Mouse (Mus musculus) MEL (cell line): ENCODE results near the gene Tsacc. TPM values are rescaled to one million over a fixed set of nuclear protein-coding genes. Genes with fewer than 3 reads are reported as not detected.

Source experiments
- DNase-seq: peaks from one replicate; pipeline ENCODE4 v3.0.0; 2011; ENCODE audit warnings: low read depth, low spot score
- H3K27ac ChIP-seq: 2 replicates; pipeline ENCODE4 v1.5.1; 2012; ENCODE audit warnings: low read depth, mild to moderate bottlenecking, control low read depth, low read length, moderate library complexity; ENCODE audit not compliant: control insufficient read depth
- H3K27me3 ChIP-seq, 2 experiments: fragments of 150-350 bp in 1 of 2; sonication (generic) in 1 of 2; 2 replicates each; pipeline ENCODE4 v1.6.1; 2012; ENCODE audit warnings: low read length in 2 of 2, mild to moderate bottlenecking in 2 of 2, improper control_type of control experiment in 1 of 2, moderate library complexity in 1 of 2; ENCODE audit not compliant: insufficient read depth in 2 of 2, control insufficient read depth in 1 of 2
- H3K36me3 ChIP-seq, 2 experiments: 2 replicates each; pipeline ENCODE4 v1.6.1; 2012 to 2014; ENCODE audit warnings: low read length in 2 of 2, improper control_type of control experiment in 1 of 2, inconsistent platforms in 1 of 2, mild to moderate bottlenecking in 1 of 2; ENCODE audit not compliant: insufficient read depth in 2 of 2, control insufficient read depth in 1 of 2
- H3K4me1 ChIP-seq, 2 experiments: fragments of 150-350 bp in 1 of 2; sonication (generic) in 1 of 2; 2 replicates each; pipeline ENCODE4 v1.6.1; 2012; ENCODE audit warnings: low read length in 2 of 2, improper control_type of control experiment in 1 of 2, mild to moderate bottlenecking in 1 of 2; ENCODE audit not compliant: insufficient read depth in 2 of 2, control insufficient read depth in 1 of 2
- H3K4me3 ChIP-seq, 2 experiments: fragments of 150-350 bp in 1 of 2; sonication (generic) in 1 of 2; 2 replicates each; pipeline ENCODE4 v1.5.1; 2012; ENCODE audit warnings: low read depth in 2 of 2, low read length in 2 of 2, mild to moderate bottlenecking in 2 of 2, moderate library complexity in 2 of 2, control low read depth in 1 of 2, improper control_type of control experiment in 1 of 2; ENCODE audit not compliant: control insufficient read depth in 1 of 2, insufficient read depth in 1 of 2
- H3K79me2 ChIP-seq: 2 replicates; pipeline ENCODE4 v1.6.1; 2012; ENCODE audit warnings: mild to moderate bottlenecking, low read length, moderate library complexity; ENCODE audit not compliant: control insufficient read depth, poor library complexity, insufficient read depth
- H3K9ac ChIP-seq: 2 replicates; pipeline ENCODE4 v1.6.1; 2012; ENCODE audit warnings: low read depth, mild to moderate bottlenecking, control low read depth, low read length, moderate library complexity; ENCODE audit not compliant: control insufficient read depth, poor library complexity, severe bottlenecking
- H3K9me3 ChIP-seq: fragments of 150-350 bp; sonication (generic); replicated peaks from 2 replicates; pipeline ENCODE4 v1.6.1; 2012; ENCODE audit warnings: mild to moderate bottlenecking, low read length, improper control_type of control experiment, moderate library complexity; ENCODE audit not compliant: insufficient read depth
- BHLHE40 ChIP-seq: IDR thresholded peaks from 2 replicates; pipeline ENCODE4 v1.6.1; 2012; ENCODE audit warnings: low read depth, mild to moderate bottlenecking, inconsistent platforms, low read length, improper control_type of control experiment, borderline replicate concordance
- CTCF ChIP-seq, 3 experiments: IDR thresholded peaks in 2 of 3; conservative IDR thresholded peaks in 1 of 3; 2 replicates each; pipeline ENCODE4 v1.5.1; 2011 to 2012; ENCODE audit warnings: low read length in 3 of 3, low read depth in 2 of 3, mild to moderate bottlenecking in 2 of 3, improper control_type of control experiment in 1 of 3, inconsistent platforms in 1 of 3, mixed read lengths in 1 of 3, moderate library complexity in 1 of 3; ENCODE audit not compliant: control insufficient read depth in 1 of 3, insufficient read depth in 1 of 3, poor library complexity in 1 of 3, severe bottlenecking in 1 of 3
- ELF1 ChIP-seq: IDR thresholded peaks from 2 replicates; pipeline ENCODE4 v1.6.1; 2014; ENCODE audit warnings: low read depth, mild to moderate bottlenecking, inconsistent platforms, low read length, improper control_type of control experiment, moderate library complexity
- ETS1 ChIP-seq: IDR thresholded peaks from 2 replicates; pipeline ENCODE4 v1.6.1; 2012; ENCODE audit warnings: low read depth, mild to moderate bottlenecking, inconsistent platforms, low read length, improper control_type of control experiment, moderate library complexity
- GABPA ChIP-seq: IDR thresholded peaks from 2 replicates; pipeline ENCODE4 v1.6.1; 2012; ENCODE audit warnings: low read depth, mild to moderate bottlenecking, inconsistent platforms, low read length, improper control_type of control experiment, moderate library complexity
- GATA1 ChIP-seq: IDR thresholded peaks from 2 replicates; pipeline ENCODE4 v1.6.1; 2011; ENCODE audit warnings: low read depth, low read length, improper control_type of control experiment
- JUND ChIP-seq: IDR thresholded peaks from 2 replicates; pipeline ENCODE4 v1.6.1; 2011; ENCODE audit warnings: low read depth, mild to moderate bottlenecking, improper control_type of control experiment, low read length
- MAFK ChIP-seq: IDR thresholded peaks from 2 replicates; pipeline ENCODE4 v1.6.1; 2011; ENCODE audit warnings: low read depth, mild to moderate bottlenecking, low read length, improper control_type of control experiment, borderline replicate concordance
- MAX ChIP-seq: IDR thresholded peaks from 2 replicates; pipeline ENCODE4 v1.6.1; 2011; ENCODE audit warnings: low read length, improper control_type of control experiment
- MYC ChIP-seq: IDR thresholded peaks from 2 replicates; pipeline ENCODE4 v1.6.1; 2011; ENCODE audit warnings: low read depth, mild to moderate bottlenecking, low read length, improper control_type of control experiment, moderate library complexity
- POLR2A ChIP-seq, 2 experiments: IDR thresholded peaks; 2 replicates each; pipeline ENCODE4 v1.6.1; 2011 to 2012; ENCODE audit warnings: low read length in 2 of 2, mild to moderate bottlenecking in 2 of 2, control low read depth in 1 of 2, improper control_type of control experiment in 1 of 2, low read depth in 1 of 2, moderate library complexity in 1 of 2; ENCODE audit not compliant: control insufficient read depth in 1 of 2, insufficient read depth in 1 of 2, poor library complexity in 1 of 2
- POLR2AphosphoS2 ChIP-seq: IDR thresholded peaks from 2 replicates; pipeline ENCODE4 v1.6.1; 2011; ENCODE audit warnings: low read length, improper control_type of control experiment
- RAD21 ChIP-seq: IDR thresholded peaks from 2 replicates; pipeline ENCODE4 v1.6.1; 2011; ENCODE audit warnings: mild to moderate bottlenecking, low read depth, low read length, improper control_type of control experiment
- SMC3 ChIP-seq: IDR thresholded peaks from 2 replicates; pipeline ENCODE4 v1.6.1; 2011; ENCODE audit warnings: low read depth, low read length, improper control_type of control experiment
- TBP ChIP-seq: IDR thresholded peaks from 2 replicates; pipeline ENCODE4 v1.8.0; 2011; ENCODE audit warnings: low read depth, low read length, improper control_type of control experiment
- ZKSCAN1 ChIP-seq: IDR thresholded peaks from 2 replicates; pipeline ENCODE4 v1.6.1; 2012; ENCODE audit warnings: low read depth, mild to moderate bottlenecking, inconsistent platforms, low read length, improper control_type of control experiment, moderate library complexity
- ZMIZ1 ChIP-seq: IDR thresholded peaks from 2 replicates; pipeline ENCODE4 v1.6.1; 2012; ENCODE audit warnings: low read depth, mild to moderate bottlenecking, inconsistent platforms, low read length, improper control_type of control experiment, moderate library complexity
- polyA plus RNA-seq, 2 experiments: library from polyadenylated mRNA; stranded (reverse) in 1 of 2; unstranded in 1 of 2; fragments of >175 nt in 1 of 2; fragments of >200 nt in 1 of 2; gene quantifications; 2 replicates each; pipeline versions ENCODE4 v1.2.1 to v1.2.4; 2012; ENCODE audit warnings: low replicate concordance in 2 of 2, low read depth in 1 of 2; ENCODE audit not compliant: insufficient read length in 2 of 2, insufficient read depth in 1 of 2, missing spikeins in 1 of 2
- total RNA-seq: library from RNA; depleted of rRNA; stranded (reverse); fragments of 300-350 nt; gene quantifications from 2 replicates; pipeline ENCODE4 v1.2.3, GENCODE M21; 2012

Tsacc gene
- total and polyA plus RNA-seq, 3 experiments = 34.1 to 41.1 TPM; not detected in 1

DNA sequence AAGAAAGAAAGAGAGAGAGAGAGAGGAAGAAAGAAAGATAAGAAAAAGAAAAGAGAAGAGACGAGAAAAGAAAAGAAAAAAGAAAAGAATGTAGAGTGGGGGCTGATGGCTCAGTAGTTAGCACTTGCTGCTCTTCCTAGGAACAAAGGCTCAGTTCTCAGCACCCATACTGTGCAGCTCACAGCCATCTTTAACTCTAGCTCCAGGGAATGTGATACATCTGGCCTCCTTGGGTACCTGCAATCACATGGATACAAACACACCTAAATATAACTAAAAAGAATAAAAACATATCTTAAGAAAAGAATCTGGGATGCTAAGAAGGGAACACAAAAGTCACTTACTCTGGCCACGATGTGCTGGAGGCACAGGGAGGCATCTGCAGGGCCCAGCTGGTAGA lies 20.7 kb downstream of the Tsacc start:
- no peak for DNase-seq
- H3K27ac ChIP-seq = no peak overlapping the region

DNA sequence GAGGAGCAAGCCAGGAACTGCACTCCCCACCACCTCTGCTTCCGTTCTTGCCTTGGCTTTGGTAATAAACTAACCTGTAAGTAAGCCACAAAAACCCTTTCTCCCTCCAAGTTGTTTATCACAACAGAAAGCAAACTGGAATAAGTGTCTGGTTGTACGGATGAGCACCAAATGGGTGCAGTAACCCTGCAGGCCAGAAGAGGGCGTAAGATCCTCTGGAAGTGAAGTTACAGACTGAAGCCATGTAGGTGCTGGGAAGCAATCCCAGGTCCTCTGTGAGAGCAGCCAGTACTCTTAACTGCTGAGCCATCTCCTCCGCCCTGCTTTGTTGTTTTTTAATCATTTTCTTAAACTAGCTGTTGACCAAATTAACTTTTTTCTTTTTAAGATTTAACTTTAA lies 22.8 kb downstream of the Tsacc start:
- no peaks in the 10 kb centered on the region for H3K79me2 ChIP-seq
- TF ChIP-seq JUND (no peak), CTCF (IDR thresholded peaks at IDR 0.05 in 2 of 3, conservative IDR thresholded peaks at IDR 0.05 in 1 of 3; ENCODE audit: control insufficient read depth in 1 of 3, insufficient read depth in 1 of 3, low read depth in 2 of 3, low read length in 3 of 3, poor library complexity in 1 of 3, severe bottlenecking in 1 of 3) (peak; percentile 58 to 83 (median 61)), RAD21 (peak; percentile 15), SMC3 (peak; percentile 29)
- TF ChIP-seq, all 39 proteins: peak for 3
- Histone ChIP-seq H3K9ac (no peak overlapping the region), H3K4me1 (peaks cover 2 to 8% of the 10 kb centered on the region in 2 experiments), H3K4me3 (no peak overlapping the region), H3K27me3 (no peaks in the 10 kb centered on the region), H3K9me3 (no peaks in the 10 kb centered on the region), H3K27ac (no peak overlapping the region), H3K36me3 (peaks cover 0 to 6% of the 10 kb centered on the region in 2 experiments; a peak in 2 of 4 replicates)
- peak; percentile 61 for DNase-seq

More for the DNA sequence above, 20.7 kb downstream of the Tsacc start:
- peaks cover 0 to 3% of the 10 kb centered on the region in 2 experiments; a peak in 1 of 4 replicates for H3K36me3 ChIP-seq
- TF ChIP-seq POLR2A (IDR thresholded peaks at IDR 0.05; ENCODE audit: control insufficient read depth in 1 of 2, insufficient read depth in 1 of 2, low read depth in 1 of 2, low read length in 2 of 2, poor library complexity in 1 of 2) (no peak), TBP (no peak), BHLHE40 (no peak), MYC (no peak), ETS1 (no peak), ELF1 (no peak), GABPA (no peak), MAFK (no peak), POLR2AphosphoS2 (no peak)
- H3K27me3 ChIP-seq = no peaks in the 10 kb centered on the region
- H3K9me3 ChIP-seq = no peaks in the 10 kb centered on the region
- no peak overlapping the region for H3K4me3 ChIP-seq
- H3K4me1 ChIP-seq = peaks cover 2 to 3% of the 10 kb centered on the region in 2 experiments; a peak in 2 of 4 replicates
- H3K79me2 ChIP-seq = no peaks in the 10 kb centered on the region
- no peak overlapping the region for H3K9ac ChIP-seq

DNA sequence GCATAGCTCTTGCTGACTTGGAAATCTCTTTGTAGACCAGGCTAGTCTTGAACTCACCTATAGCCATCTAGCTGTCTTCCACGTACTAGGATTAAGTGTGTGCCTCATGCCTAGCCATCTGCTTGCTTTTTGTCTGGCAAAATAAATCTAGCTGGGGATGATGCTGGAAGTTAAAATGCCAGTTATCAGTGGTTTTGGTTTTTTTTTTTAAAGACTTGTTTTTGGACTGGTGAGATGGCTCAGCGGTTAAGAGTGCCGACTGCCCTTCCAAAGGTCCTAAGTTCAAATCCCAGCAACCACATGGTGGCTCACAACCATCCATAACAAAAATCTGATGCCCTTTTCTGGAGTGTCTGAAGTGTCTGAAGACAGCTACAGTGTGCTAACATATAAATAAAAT lies 24.9 kb downstream of the Tsacc start:
- H3K27me3 ChIP-seq = no peaks in the 10 kb centered on the region
- H3K36me3 ChIP-seq = peaks cover 0 to 7% of the 10 kb centered on the region in 2 experiments; a peak in 2 of 4 replicates
- peak; percentile 99 for TF ChIP-seq TBP
- TF ChIP-seq POLR2AphosphoS2 = no peak
- no peak for TF ChIP-seq ZKSCAN1
- no peak for TF ChIP-seq MAX
- TF ChIP-seq ETS1 = no peak
- no peak for TF ChIP-seq GATA1
- TF ChIP-seq POLR2A (IDR thresholded peaks at IDR 0.05; ENCODE audit: control insufficient read depth in 1 of 2, insufficient read depth in 1 of 2, low read depth in 1 of 2, low read length in 2 of 2, poor library complexity in 1 of 2) = no peak
- TF ChIP-seq ZMIZ1 = no peak
- TF ChIP-seq, all 39 proteins: peak for 1
- Histone ChIP-seq H3K79me2 (no peaks in the 10 kb centered on the region), H3K9ac (no peak overlapping the region), H3K4me1 (peaks cover 2 to 13% of the 10 kb centered on the region in 2 experiments), H3K9me3 (no peaks in the 10 kb centered on the region), H3K4me3 (no peak overlapping the region), H3K27ac (no peak overlapping the region)
- DNase-seq = peak; percentile 29
